Mouse (Mus musculus): ENCODE measurements around the gene Smarcc2. TPM values are rescaled to one million over a fixed set of nuclear protein-coding genes. Genes with fewer than 3 reads are reported as not detected.
A peak's percentile ranks its signal among the peaks of the same experiment; 100 is the strongest.

Gene Smarcc2
- total RNA-seq (2021): 100 to 1,000 TPM; 228 to 242 TPM

- peak; percentile 72 to 78 for DNase-seq (ENCODE audit: extremely low spot score in 1 of 2, low spot score in 1 of 2)
Measured at GRCm38 (mm10) chr10:128458719-128459408, at the start of gene Smarcc2. TSS of gene Smarcc2 (plus strand) at chr10:128459248.

GRCm38 (mm10) chr10:128409692-128410559, 49.1 kb upstream of the Smarcc2 start:
- DNase-seq (ENCODE audit: extremely low spot score in 1 of 2, low spot score in 1 of 2): peak; percentile 94 to 99

- no peak for DNase-seq (ENCODE audit: extremely low spot score in 1 of 2, low spot score in 1 of 2)
Measured at GRCm38 (mm10) chr10:128410560-128410845, 48.5 kb upstream of the Smarcc2 start.

GRCm38 (mm10) chr10:128411211-128412054, 47.6 kb upstream of the Smarcc2 start, which contains the start of the genes Nabp2 and Rnf41:
TSS of gene Nabp2 (minus strand) at chr10:128411492.
TSS of gene Rnf41 (plus strand) at chr10:128411657.
- DNase-seq (ENCODE audit: extremely low spot score in 1 of 2, low spot score in 1 of 2): peak; percentile 90 to 91

GRCm38 (mm10) chr10:128412055-128412381, 47.0 kb upstream of the Smarcc2 start:
- DNase-seq (ENCODE audit: extremely low spot score in 1 of 2, low spot score in 1 of 2): no peak

- no peak for DNase-seq (ENCODE audit: extremely low spot score in 1 of 2, low spot score in 1 of 2)
Measured at GRCm38 (mm10) chr10:128412558-128412957, 46.5 kb upstream of the Smarcc2 start.

GRCm38 (mm10) chr10:128413076-128413475, 46.0 kb upstream of the Smarcc2 start:
- no peak for DNase-seq (ENCODE audit: extremely low spot score in 1 of 2, low spot score in 1 of 2)

- DNase-seq (ENCODE audit: extremely low spot score in 1 of 2, low spot score in 1 of 2): no peak
Measured at GRCm38 (mm10) chr10:128414848-128415247, 44.2 kb upstream of the Smarcc2 start.

- DNase-seq (ENCODE audit: extremely low spot score in 1 of 2, low spot score in 1 of 2): no peak
Measured at GRCm38 (mm10) chr10:128422426-128422825, 36.6 kb upstream of the Smarcc2 start.

- DNase-seq (ENCODE audit: extremely low spot score in 1 of 2, low spot score in 1 of 2): no peak
Measured at GRCm38 (mm10) chr10:128424604-128425003, 34.4 kb upstream of the Smarcc2 start.

- DNase-seq (ENCODE audit: extremely low spot score in 1 of 2, low spot score in 1 of 2): no peak
Measured at GRCm38 (mm10) chr10:128425260-128425659, 33.8 kb upstream of the Smarcc2 start.

- DNase-seq (ENCODE audit: extremely low spot score in 1 of 2, low spot score in 1 of 2): no peak
Measured at GRCm38 (mm10) chr10:128429052-128429451, 30.0 kb upstream of the Smarcc2 start.

GRCm38 (mm10) chr10:128429454-128429853, 29.6 kb upstream of the Smarcc2 start:
- no peak for DNase-seq (ENCODE audit: extremely low spot score in 1 of 2, low spot score in 1 of 2)

- no peak for DNase-seq (ENCODE audit: extremely low spot score in 1 of 2, low spot score in 1 of 2)
Measured at GRCm38 (mm10) chr10:128433417-128433816, 25.6 kb upstream of the Smarcc2 start.

- DNase-seq (ENCODE audit: extremely low spot score in 1 of 2, low spot score in 1 of 2): no peak
Measured at GRCm38 (mm10) chr10:128434681-128435080, 24.4 kb upstream of the Smarcc2 start.

GRCm38 (mm10) chr10:128435186-128435823, 23.7 kb upstream of the Smarcc2 start:
- DNase-seq (ENCODE audit: extremely low spot score in 1 of 2, low spot score in 1 of 2): peak in 1 of 2 experiments; percentile 29

- no peak for DNase-seq (ENCODE audit: extremely low spot score in 1 of 2, low spot score in 1 of 2)
Measured at GRCm38 (mm10) chr10:128435873-128436272, 23.2 kb upstream of the Smarcc2 start.

- DNase-seq (ENCODE audit: extremely low spot score in 1 of 2, low spot score in 1 of 2): no peak
Measured at GRCm38 (mm10) chr10:128436376-128436775, 22.7 kb upstream of the Smarcc2 start.

GRCm38 (mm10) chr10:128438675-128439279, 20.3 kb upstream of the Smarcc2 start:
- DNase-seq (ENCODE audit: extremely low spot score in 1 of 2, low spot score in 1 of 2): no peak

GRCm38 (mm10) chr10:128440407-128440806, 18.6 kb upstream of the Smarcc2 start:
- no peak for DNase-seq (ENCODE audit: extremely low spot score in 1 of 2, low spot score in 1 of 2)

All from layer of hippocampus, postnatal 25 days (tissue).